Mouse (Mus musculus) natural killer cell, adult 2 months (primary cell): ENCODE results near the gene Prrg4.
A peak's percentile ranks its signal among the peaks of the same experiment; 100 is the strongest.
"Not testable (repeated sequence)": the region's sequence is repeated elsewhere in the genome, so short reads cannot be mapped to it uniquely, and the experiment has no call there.

Experiments used
- DNase-seq, 2 experiments: peaks; one replicate each; pipeline ENCODE4 v3.0.0; 2022; ENCODE audit warnings: low spot score in 2 of 2

The Prrg4 gene

DNA sequence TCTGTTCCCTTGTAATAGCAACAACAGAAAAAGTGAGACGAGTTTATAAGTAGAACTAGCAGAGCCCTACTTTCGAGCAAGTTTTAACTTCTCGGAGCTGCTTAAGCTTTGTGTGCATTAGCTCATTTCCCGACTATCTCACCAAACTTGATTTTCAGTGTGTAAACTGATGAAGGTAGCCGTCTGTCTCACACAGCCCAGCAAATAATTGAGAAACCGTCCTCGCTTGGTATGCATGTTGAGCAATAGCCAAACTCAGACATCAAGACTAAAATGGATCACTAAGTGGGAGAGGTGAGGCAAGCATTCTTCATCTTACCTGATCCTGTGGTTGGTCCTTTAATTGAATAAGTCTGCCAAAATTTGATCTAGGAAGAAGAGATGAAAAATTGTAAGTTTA, 7.9 kb downstream of the Prrg4 start:
- DNase-seq, result no peak

DNA sequence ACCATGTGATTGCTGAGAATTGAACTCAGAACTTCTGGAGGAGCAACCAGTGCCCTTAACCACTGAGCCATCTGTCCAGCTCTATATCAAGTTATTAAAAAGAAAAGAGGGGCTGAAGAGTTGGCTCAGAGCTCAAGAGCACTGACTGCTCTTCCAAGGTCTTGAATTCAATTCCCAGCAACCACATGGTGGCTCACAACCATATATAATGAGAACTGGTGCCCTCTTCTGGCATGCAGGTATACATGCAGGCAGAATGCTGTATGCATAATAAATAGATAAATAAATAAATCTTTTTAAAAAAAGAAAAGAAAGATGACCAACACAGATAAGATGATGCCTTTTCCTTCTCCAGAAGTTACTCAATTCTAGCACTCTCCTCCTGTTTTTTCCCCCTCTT, 8.7 kb downstream of the Prrg4 start:
- no peak for DNase-seq

DNA sequence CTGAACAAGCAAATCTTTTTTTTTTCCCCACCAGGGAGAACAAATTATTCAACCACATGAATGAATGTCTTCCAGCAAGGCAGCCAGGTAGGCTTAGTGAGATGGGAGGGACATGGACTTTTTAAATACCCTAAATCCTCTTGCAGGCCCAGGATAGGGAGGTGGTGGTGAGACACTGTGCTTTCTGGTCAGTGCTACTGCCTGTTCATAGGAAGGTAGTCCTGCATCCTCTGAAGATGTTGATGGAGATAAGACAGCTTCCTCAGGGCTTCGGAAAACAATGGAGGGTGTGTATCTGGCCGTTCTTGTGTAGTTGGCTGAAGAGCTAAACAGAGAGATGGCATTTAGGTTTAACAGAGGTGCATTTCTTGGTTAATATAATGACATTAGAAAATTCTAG, 17.2 kb downstream of the Prrg4 start:
- DNase-seq, result no peak

DNA sequence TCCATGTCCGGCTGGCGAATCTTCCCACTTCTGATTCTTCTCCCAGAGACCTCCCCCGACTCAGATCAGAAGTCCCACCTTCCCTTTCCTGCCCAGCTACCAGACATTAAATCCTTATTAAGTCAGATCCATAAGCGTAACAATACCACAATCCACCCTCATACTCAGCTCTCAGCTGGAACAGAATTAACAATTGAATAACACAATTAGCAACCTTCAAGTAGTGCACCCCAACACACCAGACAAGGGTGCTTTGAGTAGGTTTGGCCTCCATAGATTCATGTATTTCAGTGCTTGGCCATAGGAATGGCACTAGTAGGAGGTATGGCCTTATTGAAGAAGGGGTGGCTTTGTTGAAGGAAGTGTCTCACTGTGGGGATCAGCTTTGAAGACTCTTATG, 23.5 kb downstream of the Prrg4 start:
- no peak for DNase-seq

DNA sequence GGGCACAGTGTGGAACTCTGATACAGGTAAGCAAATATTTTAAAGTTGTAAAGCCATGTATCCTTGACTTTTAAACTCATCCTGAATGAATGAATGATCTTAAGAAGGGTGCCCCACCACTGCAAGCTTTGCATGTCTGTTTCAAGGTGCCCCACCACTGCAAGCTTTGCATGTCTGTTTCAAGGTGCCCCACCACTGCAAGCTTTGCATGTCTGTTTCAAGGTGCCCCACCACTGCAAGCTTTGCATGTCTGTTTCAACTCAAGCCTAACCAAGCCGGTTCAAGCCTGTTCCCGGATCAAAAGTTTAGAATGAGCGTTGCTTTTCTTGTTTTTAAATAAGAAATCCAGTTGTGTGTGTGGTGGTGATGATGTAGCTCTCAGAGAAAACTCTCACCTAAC, 30.9 kb downstream of the Prrg4 start:
- DNase-seq, result not testable (repeated sequence)

DNA sequence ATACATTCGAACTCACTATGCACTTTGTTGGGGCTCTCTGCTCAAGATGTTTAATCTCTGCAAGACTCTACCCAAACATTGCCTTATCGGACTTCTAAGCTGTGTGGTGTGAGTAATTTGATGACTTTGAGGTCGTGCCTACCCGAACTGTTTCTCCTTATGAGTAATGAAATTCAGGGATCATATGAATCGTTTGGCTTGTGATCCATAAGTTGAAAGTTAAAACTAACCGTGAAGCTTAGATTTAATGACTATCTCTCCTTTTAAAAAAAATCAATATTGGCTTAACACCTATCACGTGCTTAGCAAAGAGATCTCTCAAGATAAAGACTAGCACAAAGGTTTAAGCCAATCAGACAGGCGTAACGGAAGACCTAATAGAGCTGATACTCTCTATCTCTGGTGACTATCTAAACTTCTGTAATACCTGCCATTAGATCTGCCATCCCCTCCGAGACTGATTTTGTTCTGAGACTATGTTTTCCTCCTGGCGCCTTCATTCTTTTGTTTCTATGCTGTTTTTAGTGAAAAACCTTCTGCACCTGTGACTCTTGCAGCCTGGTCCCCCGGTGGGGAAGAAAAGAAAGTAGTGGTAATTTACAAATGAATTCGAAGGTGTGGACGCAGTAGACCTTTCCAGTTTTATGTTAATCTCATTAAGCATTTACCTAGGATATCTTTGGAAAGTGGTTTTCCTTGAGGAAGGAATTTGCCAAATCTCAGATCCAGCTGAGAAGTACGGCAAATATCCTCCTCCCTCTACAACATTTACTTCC, 31.9 kb downstream of the Prrg4 start:
- DNase-seq, result no peak

DNA sequence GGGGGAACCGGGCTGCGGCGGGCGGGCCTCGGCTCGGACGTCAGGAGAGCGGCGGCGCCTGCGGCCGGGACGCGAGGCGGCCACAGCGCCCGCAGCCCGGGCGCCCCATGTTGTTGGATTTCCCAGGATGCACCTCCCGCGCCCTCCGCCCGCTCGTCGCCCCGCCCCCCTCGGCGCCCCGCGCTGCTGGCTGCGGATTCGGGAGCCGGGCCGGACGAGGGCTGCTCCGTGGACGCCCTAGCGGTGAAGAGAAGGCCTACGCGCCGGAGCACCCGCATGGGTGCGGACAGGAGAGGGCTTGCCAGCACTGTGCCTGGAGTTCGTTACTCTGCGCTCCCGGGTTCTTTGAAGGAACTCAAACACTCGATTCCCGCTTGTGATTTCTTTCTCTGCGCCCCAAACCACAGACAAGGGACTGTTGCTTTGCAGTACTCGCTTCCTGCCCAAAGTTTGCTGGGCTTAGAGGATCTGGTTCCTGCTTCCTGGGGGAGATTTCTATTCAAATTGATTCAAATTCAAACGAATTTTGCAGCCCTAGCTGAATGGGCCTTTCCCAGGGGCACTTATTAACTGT, 32.7 kb downstream of the Prrg4 start:
- peak; percentile 60 to 81 for DNase-seq

DNA sequence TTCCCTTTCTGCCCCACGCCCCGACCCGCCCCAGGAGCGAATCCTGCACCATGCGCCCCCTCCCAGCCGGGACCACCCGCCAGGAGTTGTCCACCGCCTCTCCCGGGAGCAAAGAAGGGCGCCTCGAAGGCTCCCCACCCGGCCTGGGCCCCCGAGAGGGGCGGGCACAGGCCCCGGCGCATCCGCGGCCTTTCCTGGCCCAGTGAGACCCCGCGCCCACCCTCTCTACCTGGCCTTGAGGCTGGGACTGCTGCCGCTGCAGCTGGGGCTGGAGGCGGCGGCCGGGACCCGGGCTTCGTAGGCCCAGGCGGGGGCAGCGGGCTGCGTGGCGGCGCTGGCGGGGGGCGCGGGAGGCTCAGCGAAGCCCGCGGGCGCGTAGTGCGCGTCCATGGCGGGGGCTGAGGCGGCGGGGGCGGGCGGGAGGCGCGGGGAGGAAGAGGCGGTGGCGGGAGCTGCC, 33.3 kb downstream of the Prrg4 start, which contains the start of gene Qser1:
Qser1 (minus strand) TSS at position 390 of the 457 bp plus-strand sequence.
- peak in 1 of 2 experiments; percentile 1 for DNase-seq

DNA sequence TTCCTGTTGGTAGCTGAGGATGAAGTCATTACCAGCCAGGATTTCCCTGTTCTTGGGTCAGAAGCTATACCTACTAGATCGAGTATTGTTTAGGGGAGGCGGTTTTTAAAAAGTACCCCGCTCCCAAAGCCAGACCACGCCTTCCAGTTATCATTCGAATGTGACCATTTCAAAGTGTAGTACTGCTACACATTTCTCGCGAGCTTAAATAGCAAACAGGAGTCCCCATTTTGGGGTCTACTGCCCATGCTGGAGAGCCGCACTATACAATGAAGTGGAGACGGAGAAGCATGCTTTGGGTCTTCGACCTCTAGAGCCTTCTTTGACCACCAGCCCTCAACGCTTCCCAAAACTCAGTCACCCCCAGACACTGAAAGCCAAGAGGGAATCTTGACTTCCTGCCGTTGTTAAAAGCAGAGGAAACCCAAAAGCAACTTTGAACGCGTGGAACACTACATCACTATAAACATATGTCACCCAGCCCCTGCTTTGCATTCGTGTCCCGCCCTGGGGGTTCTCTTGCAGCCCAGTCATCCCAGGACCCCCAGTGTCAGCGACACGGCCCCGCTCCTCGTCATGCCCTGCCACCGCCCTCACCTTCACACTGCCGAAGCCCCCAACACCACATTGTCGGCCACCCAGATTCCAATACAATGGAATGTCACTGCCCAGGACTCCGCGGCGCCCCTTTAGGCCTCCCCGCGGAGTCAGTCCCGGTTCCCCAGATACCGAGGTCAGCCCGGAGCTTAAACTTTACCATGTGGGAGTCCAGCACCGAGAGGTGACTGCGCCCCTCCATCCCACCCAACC, 33.9 kb downstream of the Prrg4 start:
- DNase-seq, result peak; percentile 9 to 26

DNA sequence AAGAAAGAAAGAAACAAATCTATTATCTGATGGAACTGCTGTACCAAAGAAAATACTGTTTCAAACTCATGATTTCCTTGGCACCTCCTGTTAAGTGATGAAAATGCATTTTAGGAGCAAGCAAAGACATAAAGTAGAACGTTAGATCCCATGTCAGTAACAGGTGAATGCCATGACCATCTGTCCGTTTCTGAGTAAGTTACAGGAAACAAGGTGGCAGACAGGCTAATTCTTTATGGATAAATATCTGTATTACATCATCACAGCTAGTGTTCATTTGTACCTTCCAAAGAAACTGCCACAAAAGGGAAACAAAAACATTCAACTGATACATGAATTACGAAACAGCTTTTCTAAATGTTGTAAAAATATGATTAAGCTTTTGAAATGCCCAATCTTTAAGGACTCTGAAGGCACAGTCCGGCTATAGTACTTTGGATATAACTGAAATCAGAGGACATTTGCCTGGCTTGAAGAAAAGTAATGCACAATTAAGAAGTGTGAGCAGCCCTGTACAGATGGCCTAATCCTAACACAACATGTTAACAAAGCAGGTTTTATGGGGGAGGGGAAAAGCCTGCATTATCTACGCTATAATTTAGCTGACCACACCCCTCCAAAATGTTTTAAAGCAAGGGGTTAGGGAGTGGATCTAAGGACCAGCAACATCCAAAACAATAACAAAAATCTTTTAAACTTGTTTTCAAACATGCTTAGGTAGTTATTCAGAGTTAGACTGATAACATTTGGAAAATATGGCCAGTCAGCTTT, 35.3 kb downstream of the Prrg4 start:
- no peak for DNase-seq

DNA sequence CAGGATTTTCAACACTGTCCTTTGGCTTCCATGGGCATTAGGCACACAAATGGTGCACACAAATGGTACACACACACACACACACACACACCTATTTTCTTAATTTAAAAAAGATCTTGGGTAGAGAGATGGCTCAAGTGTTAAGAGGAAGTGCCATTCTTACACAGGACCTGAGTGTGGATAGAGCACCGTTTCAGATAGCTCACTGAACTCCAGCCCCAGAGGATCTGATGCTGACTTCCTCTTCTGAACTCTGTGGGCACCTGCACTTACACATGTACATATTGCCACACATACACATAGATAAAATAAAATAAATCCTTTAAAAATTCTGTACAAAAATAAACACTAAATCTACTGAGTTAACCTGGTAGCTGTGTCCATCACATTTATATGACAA, 44.2 kb downstream of the Prrg4 start:
- DNase-seq, result no peak
